Mouse (Mus musculus) liver, adult (tissue): ENCODE results near the gene Col11a2.

Source experiments
- GATA4 ChIP-seq: IDR thresholded peaks from 2 replicates; pipeline ENCODE4 v1.6.1; 2014; ENCODE audit warnings: mild to moderate bottlenecking, low read length; ENCODE audit not compliant: insufficient replicate concordance

Gene Col11a2

DNA sequence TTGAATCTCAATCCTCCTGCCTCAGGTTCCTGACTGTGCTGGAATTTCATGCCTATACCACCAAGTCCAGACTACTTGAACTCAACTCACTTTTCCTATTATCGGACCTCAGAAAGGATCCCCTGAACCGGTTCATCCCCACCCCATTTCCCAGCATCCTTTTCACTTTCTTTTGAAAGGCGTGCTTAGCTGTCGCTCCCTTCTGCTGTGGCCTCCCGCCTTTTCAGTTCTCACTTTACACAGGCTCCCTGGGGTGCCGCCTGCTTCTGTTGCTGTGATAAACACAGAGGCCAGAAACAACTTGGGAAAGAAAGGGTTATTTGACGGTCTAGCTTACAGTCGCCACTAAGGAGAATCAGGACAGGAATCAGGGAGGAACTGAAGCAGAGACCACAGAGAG, 43.9 kb downstream of the Col11a2 start:
- TF ChIP-seq GATA4 = no peak

DNA sequence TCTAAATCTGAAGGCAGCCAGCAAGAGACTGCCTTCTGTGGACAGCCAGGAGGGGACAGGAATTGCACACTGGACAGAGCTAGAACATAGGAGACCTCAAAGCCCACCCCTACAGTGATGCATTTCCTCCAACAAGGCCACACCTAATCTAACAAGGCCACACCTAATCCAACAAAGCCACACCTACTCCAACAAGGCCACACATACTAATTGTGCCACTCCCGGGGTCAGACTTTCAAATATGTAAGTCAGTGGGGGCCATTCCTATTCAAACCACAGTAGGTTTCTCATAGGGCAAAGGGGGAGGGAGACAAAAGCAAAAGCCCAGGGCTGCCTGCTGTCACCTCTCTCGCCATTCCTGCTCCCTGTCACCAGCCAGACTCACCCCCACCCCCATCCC, 48.1 kb downstream of the Col11a2 start:
- no peak for TF ChIP-seq GATA4

GRCm38 (mm10) chr17:34088124-34088523, 48.9 kb downstream of the Col11a2 start:
- no peak for TF ChIP-seq GATA4

DNA sequence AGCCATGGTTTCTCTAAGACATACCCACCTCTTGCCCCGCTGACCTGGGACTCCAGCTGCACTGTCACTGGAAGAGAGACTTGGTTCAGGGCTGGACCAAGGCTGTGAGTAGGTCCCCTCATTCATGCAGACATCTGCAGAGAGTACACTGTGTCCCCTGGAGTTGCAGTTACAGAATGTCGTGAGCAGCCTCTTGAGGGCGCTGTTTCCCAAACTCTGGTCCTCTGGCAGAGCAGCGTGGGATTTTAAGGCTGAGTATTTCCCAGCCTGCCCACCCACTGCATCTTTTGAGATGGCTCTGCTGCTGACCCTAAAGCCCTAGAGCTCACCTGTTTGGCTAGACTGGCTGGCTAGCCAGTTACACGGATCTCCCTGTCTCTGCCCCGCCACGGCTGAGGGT, 51.7 kb downstream of the Col11a2 start:
- TF ChIP-seq GATA4 = no peak

DNA sequence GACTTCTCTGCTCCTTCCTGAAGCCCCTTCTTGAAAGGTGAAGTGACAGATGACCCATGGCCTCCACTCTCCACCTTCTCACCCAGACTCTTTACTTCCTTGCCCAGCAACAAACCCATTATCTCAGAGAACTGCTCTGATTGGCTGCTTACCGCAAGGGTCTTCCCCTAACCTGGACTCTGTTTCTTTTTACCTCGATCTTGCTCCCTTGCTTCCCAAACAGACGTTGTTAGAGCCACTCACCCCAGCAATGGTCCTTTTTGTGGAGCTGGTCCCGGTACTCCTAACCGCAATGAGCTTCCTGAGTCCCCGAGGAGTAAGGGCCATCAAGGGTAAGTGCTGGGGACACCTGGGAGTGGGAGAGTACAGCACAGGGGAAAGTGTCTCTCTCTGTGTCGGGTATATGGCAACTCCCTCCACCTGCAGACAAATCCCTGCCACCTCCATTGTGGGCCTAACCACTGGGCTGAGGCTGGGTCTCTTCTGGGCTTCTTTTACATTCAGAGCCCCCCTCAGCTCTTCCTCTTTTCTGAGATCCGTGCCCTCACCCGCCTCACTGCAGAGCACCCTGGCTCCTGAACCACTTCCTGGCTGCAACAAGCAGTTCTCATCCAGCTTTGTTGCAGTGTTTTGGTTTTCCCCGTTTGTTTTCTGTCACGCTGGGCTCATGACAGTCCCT, 53.1 kb downstream of the Col11a2 start, which contains the start of gene H2-Oa:
TSS of gene H2-Oa (plus strand) at position 144 of the 679 bp plus-strand sequence.
- no peak for TF ChIP-seq GATA4

GRCm38 (mm10) chr17:34093199-34093874, 54.1 kb downstream of the Col11a2 start:
- TF ChIP-seq GATA4 = no peak

DNA sequence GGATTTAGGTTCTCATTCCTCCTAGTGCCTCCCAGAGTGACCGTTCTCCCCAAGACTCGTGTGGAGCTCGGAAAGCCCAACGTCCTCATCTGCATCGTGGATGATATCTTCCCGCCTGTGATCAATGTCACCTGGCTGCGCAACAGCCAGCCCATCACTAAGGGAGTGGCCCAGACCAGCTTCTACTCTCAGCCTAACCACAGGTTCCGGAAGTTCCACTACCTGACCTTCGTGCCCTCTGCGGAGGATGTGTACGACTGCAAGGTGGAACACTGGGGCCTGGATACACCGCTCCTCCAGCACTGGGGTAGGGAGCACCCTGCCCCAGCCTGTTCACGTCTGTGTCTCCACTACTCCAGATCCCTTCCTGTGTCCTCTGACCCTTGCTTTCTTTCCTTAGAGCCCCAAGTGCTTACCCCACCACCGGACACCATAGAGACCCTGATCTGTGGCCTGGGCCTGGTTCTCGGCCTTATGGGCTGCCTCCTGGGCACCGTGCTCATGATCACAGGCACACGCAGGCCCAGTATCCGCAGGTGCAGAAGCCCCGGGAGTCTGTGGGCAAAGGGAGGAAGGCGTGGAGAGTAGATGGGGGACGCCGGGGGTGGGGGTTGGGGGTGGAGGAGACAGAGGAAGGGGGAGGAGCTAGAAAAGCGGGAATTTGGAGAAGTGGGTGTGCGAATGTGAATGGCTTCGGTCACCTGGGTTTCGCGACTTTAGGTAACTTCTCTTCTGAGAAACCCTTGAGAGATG, 55.2 kb downstream of the Col11a2 start:
- no peak for TF ChIP-seq GATA4

GRCm38 (mm10) chr17:34096497-34097010, 57.3 kb downstream of the Col11a2 start:
- TF ChIP-seq GATA4 = no peak

GRCm38 (mm10) chr17:34097272-34097671, 58.0 kb downstream of the Col11a2 start:
- no peak for TF ChIP-seq GATA4

DNA sequence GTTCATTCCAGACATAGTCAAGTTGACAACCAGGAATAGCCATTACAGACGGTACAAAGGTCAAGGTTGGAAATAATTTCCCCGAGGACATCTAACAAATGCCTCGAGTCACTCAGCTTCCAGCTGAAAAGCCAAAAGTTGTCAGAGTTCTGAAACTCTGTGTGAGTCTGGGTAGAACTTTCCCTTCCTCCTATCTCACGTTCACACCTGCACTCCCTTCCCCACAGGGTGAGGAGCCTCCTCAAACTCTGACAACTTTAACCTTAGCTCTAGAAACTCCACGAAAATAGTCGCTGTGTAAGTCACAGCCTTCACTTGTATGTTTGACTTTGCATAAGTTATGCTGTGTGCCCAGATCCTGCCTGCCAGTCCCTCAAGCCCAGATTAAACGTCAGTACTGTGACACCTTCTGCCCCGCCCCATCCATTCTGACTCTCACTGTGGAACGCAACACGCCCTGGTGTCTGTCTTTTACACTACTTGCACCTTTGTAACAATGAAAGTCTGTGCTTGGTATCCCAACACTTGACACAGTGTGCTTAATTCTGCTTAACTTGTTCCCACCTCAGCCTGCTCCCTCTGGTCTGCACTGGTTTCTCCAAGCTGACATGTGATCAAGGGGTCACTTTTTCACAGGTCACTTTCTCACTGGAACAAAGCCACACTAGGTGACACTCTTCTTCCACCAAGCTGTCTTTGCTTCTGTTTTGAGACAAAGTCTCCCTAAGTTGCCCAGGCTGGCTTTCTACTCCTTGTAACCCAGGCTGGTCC, 59.7 kb downstream of the Col11a2 start:
- TF ChIP-seq GATA4 = no peak

- TF ChIP-seq GATA4 = no peak
Observed at GRCm38 (mm10) chr17:34099531-34099930, 60.3 kb downstream of the Col11a2 start.

- TF ChIP-seq GATA4 = no peak
Observed at GRCm38 (mm10) chr17:34101185-34101584, 61.9 kb downstream of the Col11a2 start.

GRCm38 (mm10) chr17:34101604-34102032, 62.4 kb downstream of the Col11a2 start:
- TF ChIP-seq GATA4 = no peak

GRCm38 (mm10) chr17:34102831-34103230, 63.6 kb downstream of the Col11a2 start:
- TF ChIP-seq GATA4 = no peak

DNA sequence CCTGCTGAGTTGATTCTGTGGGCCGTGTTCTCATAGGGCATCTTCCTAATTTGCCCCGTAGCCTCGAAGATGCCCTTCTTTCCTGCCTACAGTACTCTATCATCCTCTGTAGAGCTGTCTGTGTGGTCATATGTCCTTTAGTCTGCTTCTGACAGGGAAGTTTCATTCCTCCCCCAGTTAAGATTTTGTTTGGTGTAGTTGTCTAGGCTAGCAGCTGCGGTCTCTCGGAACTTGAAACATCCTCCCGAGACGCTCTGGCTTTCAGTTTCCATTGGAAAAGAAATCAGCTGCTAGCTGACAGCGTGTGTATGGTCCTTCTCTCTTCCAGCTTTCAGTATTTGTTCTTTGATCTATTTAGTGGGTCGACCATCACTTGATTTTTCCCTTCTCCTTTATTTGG, 65.6 kb downstream of the Col11a2 start:
- no peak for TF ChIP-seq GATA4
